8 mouse cellular contexts compared by ENCODE assay signal in genomic region chr7:44818751-44819235, GRCm38 (mm10). TPM values are rescaled to one million over a fixed set of nuclear protein-coding genes. Genes with fewer than 3 reads are reported as not detected.
DNase-seq lines count a peak whose midpoint lies in the region; ATAC-seq lines count a peak whose summit lies in the region.

No protein-coding gene starts in this region.

- no peaks in the 10 kb centered on the region for H3K27me3 ChIP-seq in hindbrain, embryonic 16.5 days (replicated peaks; ENCODE audit: control insufficient read depth, insufficient read depth, low read length)
- H3K27me3 ChIP-seq in stomach, embryonic 16.5 days (ENCODE audit: control insufficient read depth, insufficient read depth, low read length): no peaks in the 10 kb centered on the region

- no peaks in the 10 kb centered on the region for H3K9me3 ChIP-seq in hindbrain, embryonic 16.5 days (ENCODE audit: control insufficient read depth, low read length)
- H3K9me3 ChIP-seq in stomach, embryonic 16.5 days (replicated peaks; ENCODE audit: control insufficient read depth, low read length): no peaks in the 10 kb centered on the region

- peak overlapping the region; percentile 9; the same call in 1 of the 2 replicates for H3K27ac ChIP-seq in hindbrain, embryonic 16.5 days (ENCODE audit: low read depth, low read length)
- peak overlapping the region; percentile 68 for H3K27ac ChIP-seq in stomach, embryonic 16.5 days (ENCODE audit: low read length)

- H3K9ac ChIP-seq in hindbrain, embryonic 16.5 days (ENCODE audit: low read depth, low read length): peak overlapping the region; percentile 36; the same call in 1 of the 2 replicates
- peak overlapping the region; percentile 95 for H3K9ac ChIP-seq in stomach, embryonic 16.5 days (ENCODE audit: low read length)

- no peaks in the 10 kb centered on the region for H3K36me3 ChIP-seq in hindbrain, embryonic 16.5 days (ENCODE audit: control insufficient read depth, insufficient read depth, low read length)
- H3K36me3 ChIP-seq in stomach, embryonic 16.5 days (ENCODE audit: control insufficient read depth, insufficient read depth, low read length): no peaks in the 10 kb centered on the region

- no peak for ATAC-seq in hindbrain, embryonic 16.5 days
- no peak for ATAC-seq in stomach, embryonic 16.5 days (ENCODE audit: insufficient read depth, low FRiP score)

- H3K4me3 ChIP-seq in hindbrain, embryonic 16.5 days (ENCODE audit: low read length): peak overlapping the region; percentile 4; the same call in 1 of the 2 replicates
- H3K4me3 ChIP-seq in stomach, embryonic 16.5 days (replicated peaks; ENCODE audit: low read length): peak overlapping the region; percentile 85

- peaks cover 32% of the 10 kb centered on the region for H3K4me1 ChIP-seq in hindbrain, embryonic 16.5 days (ENCODE audit: control insufficient read depth, insufficient read depth, low read depth, low read length)
- peaks cover 47% of the 10 kb centered on the region for H3K4me1 ChIP-seq in stomach, embryonic 16.5 days (ENCODE audit: control insufficient read depth, insufficient read depth, low read length)

- 37% methylated on average over 6 of the region's 6 CpGs for WGBS in hindbrain, embryonic 16.5 days
- 31% methylated on average over 6 of the region's 6 CpGs for WGBS in stomach, embryonic 16.5 days

- peak overlapping the region; percentile 60 for H3K4me2 ChIP-seq in hindbrain, embryonic 16.5 days (ENCODE audit: low read length)
- H3K4me2 ChIP-seq in stomach, embryonic 16.5 days (ENCODE audit: low read depth, low read length): peak overlapping the region; percentile 89

- peak; percentile 3 to 41 for DNase-seq in spleen, postnatal 14 days (ENCODE audit: low spot score in 2 of 2)
- DNase-seq in spleen, adult 18-20 months: no peak
- peak; percentile 64 for DNase-seq in brain, adult 2 months (ENCODE audit: low read depth, low spot score)
- peak; percentile 77 for DNase-seq in gastrocnemius, adult 18-20 months (ENCODE audit: low spot score)
- peak; percentile 68 for DNase-seq in lung, postnatal 10 days
- DNase-seq in layer of hippocampus, postnatal 14 days (ENCODE audit: low spot score in 2 of 2): no peak

RNA-seq across cellular contexts. Expression of gene Atf5, which starts 2.3 kb away (rescaled TPM):
- 10 to 100 TPM; 62.4 to 99.0 TPM for total RNA-seq in gastrocnemius, adult 18-20 months (2021)
- 2.7 and 2.9 TPM in 2 replicates for polyA plus RNA-seq in hindbrain, embryonic 16.5 days (2015; fragmentation: Nextera tagmentation; extraction: Ambion mirVana)
- 3.8 and 4.6 TPM in 2 replicates for polyA plus RNA-seq in stomach, embryonic 16.5 days (2015; fragmentation: Nextera tagmentation; extraction: Ambion mirVana)
- total RNA-seq in layer of hippocampus, postnatal 14 days (2021): 10 to 100 TPM; 27.3 to 28.4 TPM

RNA-seq across cellular contexts. Expression of gene Il4i1, which starts 2.6 kb away (rescaled TPM):
- 1 to 10 TPM; 2.3 to 3.5 TPM for total RNA-seq in gastrocnemius, adult 18-20 months (2021)
- polyA plus RNA-seq in hindbrain, embryonic 16.5 days (2015; fragmentation: Nextera tagmentation; extraction: Ambion mirVana): 0.80 and 1.7 TPM in 2 replicates
- polyA plus RNA-seq in stomach, embryonic 16.5 days (2015; fragmentation: Nextera tagmentation; extraction: Ambion mirVana): 0.88 and 1.3 TPM in 2 replicates
- 1 to 10 TPM; 1.5 to 1.8 TPM for total RNA-seq in layer of hippocampus, postnatal 14 days (2021)

RNA-seq across cellular contexts. Expression of gene Nup62, which starts 2.9 kb away (rescaled TPM):
- 10 to 100 TPM; 20.1 to 25.2 TPM for total RNA-seq in gastrocnemius, adult 18-20 months (2021)
- 42.5 and 51.6 TPM in 2 replicates for polyA plus RNA-seq in hindbrain, embryonic 16.5 days (2015; fragmentation: Nextera tagmentation; extraction: Ambion mirVana)
- polyA plus RNA-seq in stomach, embryonic 16.5 days (2015; fragmentation: Nextera tagmentation; extraction: Ambion mirVana): 73.8 and 83.1 TPM in 2 replicates
- total RNA-seq in layer of hippocampus, postnatal 14 days (2021): 10 to 100 TPM; 29.6 to 36.7 TPM

RNA-seq across cellular contexts. Expression of gene Akt1s1, which starts 30.0 kb away (rescaled TPM):
- 100 to 1,000 TPM; 130 to 144 TPM for total RNA-seq in gastrocnemius, adult 18-20 months (2021)
- 90.7 and 92.8 TPM in 2 replicates for polyA plus RNA-seq in hindbrain, embryonic 16.5 days (2015; fragmentation: Nextera tagmentation; extraction: Ambion mirVana)
- polyA plus RNA-seq in stomach, embryonic 16.5 days (2015; fragmentation: Nextera tagmentation; extraction: Ambion mirVana): 73.5 and 83.1 TPM in 2 replicates
- 10 to 100 TPM; 81.6 to 89.7 TPM for total RNA-seq in layer of hippocampus, postnatal 14 days (2021)

RNA-seq across cellular contexts. Expression of gene Tbc1d17, which starts 30.1 kb away (rescaled TPM):
- 10 to 100 TPM; 46.8 to 61.0 TPM for total RNA-seq in gastrocnemius, adult 18-20 months (2021)
- polyA plus RNA-seq in hindbrain, embryonic 16.5 days (2015; fragmentation: Nextera tagmentation; extraction: Ambion mirVana): 112 and 120 TPM in 2 replicates
- polyA plus RNA-seq in stomach, embryonic 16.5 days (2015; fragmentation: Nextera tagmentation; extraction: Ambion mirVana): 71.7 and 74.1 TPM in 2 replicates
- 10 to 100 TPM; 46.2 to 54.2 TPM for total RNA-seq in layer of hippocampus, postnatal 14 days (2021)

Comparison
In these comparisons a context has a peak if more than half of its experiments do, and no peak if none do; other contexts are left out.
1. DNase-seq: peak in spleen, postnatal 14 days (2 of 2), brain, adult 2 months (single experiment), gastrocnemius, adult 18-20 months (single experiment) and lung, postnatal 10 days (single experiment); none in spleen, adult 18-20 months (0 of 2) and layer of hippocampus, postnatal 14 days (0 of 2).